Mouse (Mus musculus): Measurements from ENCODE around the gene Tapt1.

DNA sequence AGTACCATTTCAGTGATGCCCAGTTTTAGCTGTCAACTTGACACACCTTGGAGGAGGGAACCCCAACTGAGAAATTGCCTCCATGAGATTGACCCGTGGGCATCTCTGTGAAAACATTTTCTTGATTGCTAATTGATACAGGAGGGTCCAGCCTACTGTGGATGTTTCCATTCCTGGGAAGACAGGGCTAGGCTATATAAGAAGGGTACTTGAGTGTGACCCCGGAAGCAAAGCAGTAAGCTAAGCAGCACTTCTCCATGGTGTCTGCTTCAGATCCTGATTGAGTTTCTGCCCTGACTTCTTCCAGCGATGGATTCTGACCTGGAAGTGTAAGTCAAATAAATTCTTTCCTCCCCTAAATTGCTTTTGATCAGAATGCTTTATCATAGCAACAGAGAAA lies 30.1 kb upstream of the Tapt1 start:
- TF ChIP-seq GATA1 (IDR thresholded peaks at IDR 0.05; ENCODE audit: borderline replicate concordance, low read length) (no peak), FLI1 (IDR thresholded peaks at IDR 0.05; ENCODE audit: low read length) (no peak)
